Mouse (Mus musculus): ENCODE results near the gene Ubqln4. TPM values are rescaled to one million over a fixed set of nuclear protein-coding genes. Genes with fewer than 3 reads are reported as not detected.
"Not testable (repeated sequence)": the region's sequence is repeated elsewhere in the genome, so short reads cannot be mapped to it uniquely, and the experiment has no call there.

Gene Ubqln4
- polyA plus RNA-seq, 1 experiment: 38.6 TPM

DNA sequence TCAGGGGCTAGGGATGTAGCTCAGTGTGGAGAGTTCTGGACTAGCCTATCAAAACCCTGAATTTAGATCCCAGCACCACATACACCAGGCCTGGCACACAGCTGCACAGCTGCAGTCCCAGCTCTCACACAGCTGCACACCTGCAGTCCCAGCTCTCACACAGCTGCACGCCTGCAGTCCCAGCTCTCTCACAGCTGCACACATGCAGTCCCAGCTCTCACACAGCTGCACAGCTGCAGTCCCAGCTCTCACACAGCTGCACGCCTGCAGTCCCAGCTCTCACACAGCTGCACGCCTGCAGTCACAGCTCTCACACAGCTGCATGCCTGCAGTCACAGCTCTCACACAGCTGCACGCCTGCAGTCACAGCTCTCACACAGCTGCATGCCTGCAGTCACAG, 43.0 kb downstream of the Ubqln4 start:
- not testable (repeated sequence) for DNase-seq (ENCODE audit: low spot score)

- no peak for DNase-seq (ENCODE audit: low spot score)
These were observed 48.9 kb downstream of the Ubqln4 start for GRCm38 (mm10) chr3:88602466-88602865.

DNA sequence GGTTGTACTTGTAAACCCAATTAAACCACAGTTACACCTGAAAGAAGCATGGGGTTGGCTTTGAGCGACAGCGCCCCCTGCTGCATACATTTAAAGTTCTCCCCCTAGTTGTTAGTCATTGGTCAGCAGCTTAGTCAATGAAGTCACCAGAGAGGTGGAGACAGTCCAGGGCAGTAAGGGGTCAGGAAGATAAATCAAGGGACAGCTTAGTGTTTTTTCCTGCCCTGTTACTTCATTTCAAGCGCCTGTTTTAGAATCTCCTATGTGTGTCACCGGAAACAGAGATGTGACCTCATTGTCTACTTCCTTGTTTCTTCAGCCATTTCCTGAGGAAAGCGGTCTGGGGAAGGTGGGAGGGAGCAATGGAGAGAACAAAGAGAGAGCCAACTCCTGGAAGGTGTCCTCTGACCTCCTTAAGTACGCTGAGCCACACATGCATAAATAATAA, 50.2 kb downstream of the Ubqln4 start:
- no peak for DNase-seq (ENCODE audit: low spot score)

DNA sequence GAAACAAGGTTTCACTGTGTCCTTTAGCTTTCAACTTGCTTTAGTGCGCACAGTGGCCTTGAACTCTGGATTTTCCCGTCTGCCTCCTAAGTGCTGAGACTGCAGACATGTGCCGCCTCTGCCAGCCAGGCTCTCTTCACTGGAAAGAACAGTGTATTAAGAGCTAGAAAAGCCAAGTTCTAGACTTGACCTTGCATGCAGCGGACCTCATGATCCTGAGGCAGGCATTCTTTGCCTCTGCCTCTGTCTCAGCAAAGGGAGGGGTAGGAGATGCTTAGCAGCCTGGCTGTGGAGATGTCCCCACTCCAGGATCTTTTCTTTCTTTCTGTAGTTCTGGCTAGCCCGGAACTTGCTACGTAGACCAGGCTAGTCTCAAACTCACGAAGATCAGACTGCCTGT, 51.3 kb downstream of the Ubqln4 start:
- no peak for DNase-seq (ENCODE audit: low spot score)

DNA sequence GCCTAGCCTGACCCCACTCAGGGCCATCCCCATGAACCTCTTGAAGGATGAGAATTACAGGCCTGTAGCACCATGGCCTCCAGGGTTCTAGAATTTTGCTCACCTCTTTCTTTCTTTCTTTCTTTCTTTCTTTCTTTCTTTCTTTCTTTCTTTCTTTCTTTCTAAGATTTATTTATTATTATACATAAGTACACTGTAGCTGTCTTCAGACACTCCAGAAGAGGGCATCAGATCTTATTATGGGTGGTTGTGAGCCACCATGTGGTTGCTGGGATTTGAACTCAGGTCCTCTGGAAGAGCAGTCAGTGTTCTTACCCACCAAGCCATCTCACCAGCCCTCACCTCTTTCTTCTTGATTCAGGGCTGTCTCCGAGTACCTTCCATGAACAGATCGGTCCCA, 52.1 kb downstream of the Ubqln4 start, which contains the start of gene Arhgef2:
Gene Arhgef2 (plus strand): TSS at position 301 of the 400 bp plus-strand sequence.
- not testable (repeated sequence) for DNase-seq (ENCODE audit: low spot score)

- DNase-seq (ENCODE audit: low spot score): peak; percentile 79
These were observed 53.7 kb downstream of the Ubqln4 start for GRCm38 (mm10) chr3:88607065-88607757.

DNA sequence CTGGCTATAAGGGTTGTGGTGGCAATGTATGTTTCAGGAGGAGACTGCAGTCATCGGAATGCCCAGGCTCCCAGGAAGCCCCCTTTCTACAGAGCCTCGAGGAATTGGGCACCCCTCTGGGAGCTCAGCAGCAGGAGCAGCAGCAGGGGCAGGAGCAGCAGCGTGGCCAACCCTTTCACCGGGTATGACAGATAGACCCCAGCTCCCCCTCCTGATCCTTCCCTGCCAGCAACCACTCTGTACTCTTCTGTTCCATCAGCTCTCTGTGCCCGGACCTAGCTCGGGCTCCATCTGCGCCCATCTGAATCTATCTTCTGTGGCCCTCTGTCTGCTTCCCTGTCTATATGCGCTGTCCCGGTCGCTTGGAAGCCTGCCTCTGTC, 54.2 kb downstream of the Ubqln4 start:
- DNase-seq (ENCODE audit: low spot score): no peak

DNA sequence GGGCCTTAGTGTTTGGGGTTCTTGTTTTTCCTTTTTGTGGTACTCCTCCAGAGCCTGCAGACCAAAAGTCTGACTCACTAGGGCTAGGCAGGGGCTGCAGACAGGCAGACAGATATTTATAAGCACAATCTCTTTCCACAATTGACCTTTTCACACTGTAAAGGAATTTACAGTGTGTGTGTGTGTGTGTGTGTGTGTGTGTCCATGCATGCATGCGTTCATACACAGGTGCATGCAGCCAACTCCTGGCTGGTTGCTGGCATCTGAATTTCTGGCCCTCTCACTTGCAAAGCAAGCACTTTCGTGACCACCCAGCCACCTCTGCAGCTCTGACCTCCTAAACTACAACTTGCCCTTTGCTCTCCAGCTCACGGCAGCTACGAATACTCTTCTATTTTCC, 55.5 kb downstream of the Ubqln4 start:
- no peak for DNase-seq (ENCODE audit: low spot score)

GRCm38 (mm10) chr3:88614418-88614817, 60.9 kb downstream of the Ubqln4 start:
- no peak for DNase-seq (ENCODE audit: low spot score)

GRCm38 (mm10) chr3:88615117-88615516, 61.6 kb downstream of the Ubqln4 start:
- no peak for DNase-seq (ENCODE audit: low spot score)

DNA sequence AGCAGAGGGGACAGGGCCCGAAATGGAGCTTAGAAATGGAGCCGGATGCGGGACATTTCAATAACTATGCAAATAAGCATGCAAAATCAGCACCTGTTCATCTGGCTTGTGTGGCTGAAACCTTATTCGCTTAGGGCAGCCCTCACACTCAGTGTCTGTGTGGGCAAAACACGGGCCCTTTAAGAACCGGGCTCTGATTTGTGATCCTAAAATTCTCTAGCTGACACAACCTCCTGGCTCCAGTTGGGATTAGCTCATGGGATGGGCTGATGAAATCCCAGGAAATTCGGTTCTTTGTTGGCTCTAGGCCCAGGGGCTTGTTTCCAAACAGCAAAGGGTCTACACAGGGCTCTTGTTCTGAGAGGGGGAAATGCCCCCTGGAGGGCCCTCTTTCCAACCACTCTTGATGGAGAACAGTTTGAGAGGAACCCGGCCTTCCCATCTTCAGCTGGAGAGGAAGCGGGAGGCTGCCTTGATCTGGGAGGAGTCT, 62.4 kb downstream of the Ubqln4 start:
- peak; percentile 26 for DNase-seq (ENCODE audit: low spot score)

GRCm38 (mm10) chr3:88616951-88617500, 63.5 kb downstream of the Ubqln4 start:
- DNase-seq (ENCODE audit: low spot score): no peak

DNA sequence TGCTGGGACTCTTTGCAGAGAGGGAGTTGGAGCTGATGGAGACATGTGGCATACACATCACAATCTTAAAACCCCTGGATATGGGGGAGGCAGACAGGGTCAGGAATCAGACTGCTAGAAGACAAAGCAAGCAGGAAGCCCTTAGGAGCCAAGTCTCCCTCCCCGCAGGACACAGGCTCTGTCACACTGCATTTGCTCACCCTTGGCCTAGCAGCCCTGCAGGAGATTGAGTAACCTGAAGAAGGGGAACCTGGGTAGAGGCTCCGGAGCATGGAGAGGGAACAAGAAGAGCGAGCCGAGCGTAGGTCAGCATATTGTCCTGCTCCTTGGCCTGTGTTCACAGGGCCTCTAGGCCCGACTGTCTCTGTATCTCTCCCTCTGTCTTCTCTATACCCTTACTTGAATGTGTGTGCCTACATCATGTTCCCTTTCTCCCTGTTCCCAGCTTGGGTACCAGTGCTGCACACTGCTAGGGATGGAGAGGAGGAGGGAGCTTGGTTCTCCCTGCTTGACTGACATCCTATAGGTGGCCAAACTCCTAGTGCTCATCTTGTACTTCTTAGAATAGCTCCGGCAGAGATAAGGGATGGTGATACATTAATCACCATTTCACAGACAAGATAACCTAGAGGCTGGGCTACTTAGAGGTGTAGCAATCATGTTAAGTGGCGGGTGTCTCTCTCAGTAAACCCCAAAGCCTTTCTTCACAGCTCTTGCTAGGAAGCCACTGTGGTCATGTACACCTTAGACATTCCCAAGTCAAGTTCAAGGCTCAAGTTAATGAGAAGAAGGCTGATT, 64.7 kb downstream of the Ubqln4 start:
- DNase-seq (ENCODE audit: low spot score): peak; percentile 19

Other genes starting within 250 kb of the Ubqln4 start
- 166 and 177 TPM in 2 replicates for gene Glmp, start 228.7 kb upstream of the Ubqln4 start, polyA plus RNA-seq (2012; rRNA removed)
- gene Tmem79, start 217.6 kb upstream of the Ubqln4 start, polyA plus RNA-seq (2012; rRNA removed): 31.3 and 38.1 TPM in 2 replicates
- 56.7 and 58.4 TPM in 2 replicates for gene Smg5, start 217.5 kb upstream of the Ubqln4 start, polyA plus RNA-seq (2012; rRNA removed)
- 47.1 and 70.4 TPM in 2 replicates for gene Paqr6, start 189.2 kb upstream of the Ubqln4 start, polyA plus RNA-seq (2012; rRNA removed)
- 1.9 and 2.7 TPM in 2 replicates for gene Bglap3, start 181.0 kb upstream of the Ubqln4 start, polyA plus RNA-seq (2012; rRNA removed)
- 21.5 and 24.7 TPM in 2 replicates for gene Bglap2, start 175.1 kb upstream of the Ubqln4 start, polyA plus RNA-seq (2012; rRNA removed)
- gene Bglap, start 169.3 kb upstream of the Ubqln4 start, polyA plus RNA-seq (2012; rRNA removed): 0.27 and 0.89 TPM in 2 replicates
- gene Pmf1, start 143.4 kb upstream of the Ubqln4 start, polyA plus RNA-seq (2012; rRNA removed): 25.4 and 27.2 TPM in 2 replicates
- 18.7 and 19.8 TPM in 2 replicates for gene Slc25a44, start 128.6 kb upstream of the Ubqln4 start, polyA plus RNA-seq (2012; rRNA removed)
- gene Sema4a, start 92.6 kb upstream of the Ubqln4 start, polyA plus RNA-seq (2012; rRNA removed): 63.2 and 63.3 TPM in 2 replicates
- gene Lmna, start 43.8 kb upstream of the Ubqln4 start, polyA plus RNA-seq (2012; rRNA removed): 171 and 182 TPM in 2 replicates
- 1.7 and 1.8 TPM in 2 replicates for gene Mex3a, start 21.4 kb upstream of the Ubqln4 start, polyA plus RNA-seq (2012; rRNA removed)
- gene Rab25, start 5.5 kb upstream of the Ubqln4 start, polyA plus RNA-seq (2012; rRNA removed): 135 and 174 TPM in 2 replicates
- 124 and 134 TPM in 2 replicates for gene Lamtor2, start 684 bp upstream of the Ubqln4 start, polyA plus RNA-seq (2012; rRNA removed)
- 128 and 150 TPM in 2 replicates for gene Ssr2, start 22.1 kb downstream of the Ubqln4 start, polyA plus RNA-seq (2012; rRNA removed)
- 47.7 and 57.3 TPM in 2 replicates for gene Arhgef2, start 52.2 kb downstream of the Ubqln4 start, polyA plus RNA-seq (2012; rRNA removed)
- gene Rxfp4, start 99.4 kb downstream of the Ubqln4 start, polyA plus RNA-seq (2012; rRNA removed): not detected in 2 replicates
- 76.3 and 121 TPM in 2 replicates for gene Khdc4, start 132.0 kb downstream of the Ubqln4 start, polyA plus RNA-seq (2012; rRNA removed)
- 81.4 and 89.3 TPM in 2 replicates for gene Rit1, start 163.1 kb downstream of the Ubqln4 start, polyA plus RNA-seq (2012; rRNA removed)
- gene Syt11, start 221.4 kb downstream of the Ubqln4 start, polyA plus RNA-seq (2012; rRNA removed): 9.7 and 11.3 TPM in 2 replicates

Measured in urinary bladder, adult 2 months (tissue).